Mouse (Mus musculus) MEL (cell line): ENCODE data around the gene Dpm1. TPM values are rescaled to one million over a fixed set of nuclear protein-coding genes. Genes with fewer than 3 reads are reported as not detected.

Source experiments
- DNase-seq: peaks from one replicate; pipeline ENCODE4 v3.0.0; 2011; ENCODE audit warnings: low read depth, low spot score
- H3K27ac ChIP-seq: 2 replicates; pipeline ENCODE4 v1.5.1; 2012; ENCODE audit warnings: low read depth, mild to moderate bottlenecking, control low read depth, low read length, moderate library complexity; ENCODE audit not compliant: control insufficient read depth
- H3K27me3 ChIP-seq, 2 experiments: fragments of 150-350 bp in 1 of 2; sonication (generic) in 1 of 2; 2 replicates each; pipeline ENCODE4 v1.6.1; 2012; ENCODE audit warnings: low read length in 2 of 2, mild to moderate bottlenecking in 2 of 2, improper control_type of control experiment in 1 of 2, moderate library complexity in 1 of 2; ENCODE audit not compliant: insufficient read depth in 2 of 2, control insufficient read depth in 1 of 2
- H3K36me3 ChIP-seq, 2 experiments: 2 replicates each; pipeline ENCODE4 v1.6.1; 2012 to 2014; ENCODE audit warnings: low read length in 2 of 2, improper control_type of control experiment in 1 of 2, inconsistent platforms in 1 of 2, mild to moderate bottlenecking in 1 of 2; ENCODE audit not compliant: insufficient read depth in 2 of 2, control insufficient read depth in 1 of 2
- H3K4me1 ChIP-seq, 2 experiments: fragments of 150-350 bp in 1 of 2; sonication (generic) in 1 of 2; 2 replicates each; pipeline ENCODE4 v1.6.1; 2012; ENCODE audit warnings: low read length in 2 of 2, improper control_type of control experiment in 1 of 2, mild to moderate bottlenecking in 1 of 2; ENCODE audit not compliant: insufficient read depth in 2 of 2, control insufficient read depth in 1 of 2
- H3K4me3 ChIP-seq, 2 experiments: fragments of 150-350 bp in 1 of 2; sonication (generic) in 1 of 2; 2 replicates each; pipeline ENCODE4 v1.5.1; 2012; ENCODE audit warnings: low read depth in 2 of 2, low read length in 2 of 2, mild to moderate bottlenecking in 2 of 2, moderate library complexity in 2 of 2, control low read depth in 1 of 2, improper control_type of control experiment in 1 of 2; ENCODE audit not compliant: control insufficient read depth in 1 of 2, insufficient read depth in 1 of 2
- H3K79me2 ChIP-seq: 2 replicates; pipeline ENCODE4 v1.6.1; 2012; ENCODE audit warnings: mild to moderate bottlenecking, low read length, moderate library complexity; ENCODE audit not compliant: control insufficient read depth, poor library complexity, insufficient read depth
- H3K9ac ChIP-seq: 2 replicates; pipeline ENCODE4 v1.6.1; 2012; ENCODE audit warnings: low read depth, mild to moderate bottlenecking, control low read depth, low read length, moderate library complexity; ENCODE audit not compliant: control insufficient read depth, poor library complexity, severe bottlenecking
- H3K9me3 ChIP-seq: fragments of 150-350 bp; sonication (generic); replicated peaks from 2 replicates; pipeline ENCODE4 v1.6.1; 2012; ENCODE audit warnings: mild to moderate bottlenecking, low read length, improper control_type of control experiment, moderate library complexity; ENCODE audit not compliant: insufficient read depth
- BHLHE40 ChIP-seq: IDR thresholded peaks from 2 replicates; pipeline ENCODE4 v1.6.1; 2012; ENCODE audit warnings: low read depth, mild to moderate bottlenecking, inconsistent platforms, low read length, improper control_type of control experiment, borderline replicate concordance
- CHD1 ChIP-seq: IDR thresholded peaks from 2 replicates; pipeline ENCODE4 v1.6.1; 2012; ENCODE audit warnings: low read depth, mild to moderate bottlenecking, inconsistent platforms, low read length, improper control_type of control experiment
- CTCF ChIP-seq, 3 experiments: IDR thresholded peaks in 2 of 3; conservative IDR thresholded peaks in 1 of 3; 2 replicates each; pipeline ENCODE4 v1.5.1; 2011 to 2012; ENCODE audit warnings: low read length in 3 of 3, low read depth in 2 of 3, mild to moderate bottlenecking in 2 of 3, improper control_type of control experiment in 1 of 3, inconsistent platforms in 1 of 3, mixed read lengths in 1 of 3, moderate library complexity in 1 of 3; ENCODE audit not compliant: control insufficient read depth in 1 of 3, insufficient read depth in 1 of 3, poor library complexity in 1 of 3, severe bottlenecking in 1 of 3
- ELF1 ChIP-seq: IDR thresholded peaks from 2 replicates; pipeline ENCODE4 v1.6.1; 2014; ENCODE audit warnings: low read depth, mild to moderate bottlenecking, inconsistent platforms, low read length, improper control_type of control experiment, moderate library complexity
- EP300 ChIP-seq, 2 experiments: IDR thresholded peaks; 2 replicates each; pipeline ENCODE4 v1.6.1; 2011; ENCODE audit warnings: improper control_type of control experiment in 2 of 2, low read length in 2 of 2, low read depth in 1 of 2, mild to moderate bottlenecking in 1 of 2
- ETS1 ChIP-seq: IDR thresholded peaks from 2 replicates; pipeline ENCODE4 v1.6.1; 2012; ENCODE audit warnings: low read depth, mild to moderate bottlenecking, inconsistent platforms, low read length, improper control_type of control experiment, moderate library complexity
- GABPA ChIP-seq: IDR thresholded peaks from 2 replicates; pipeline ENCODE4 v1.6.1; 2012; ENCODE audit warnings: low read depth, mild to moderate bottlenecking, inconsistent platforms, low read length, improper control_type of control experiment, moderate library complexity
- GATA1 ChIP-seq: IDR thresholded peaks from 2 replicates; pipeline ENCODE4 v1.6.1; 2011; ENCODE audit warnings: low read depth, low read length, improper control_type of control experiment
- HCFC1 ChIP-seq: IDR thresholded peaks from 2 replicates; pipeline ENCODE4 v1.6.1; 2012; ENCODE audit warnings: low read depth, mild to moderate bottlenecking, inconsistent platforms, low read length, improper control_type of control experiment, moderate library complexity
- KAT2A ChIP-seq: conservative IDR thresholded peaks from 2 replicates; pipeline ENCODE4 v1.6.1; 2012; ENCODE audit warnings: low read depth, low read length, improper control_type of control experiment, inconsistent platforms
- MAX ChIP-seq: IDR thresholded peaks from 2 replicates; pipeline ENCODE4 v1.6.1; 2011; ENCODE audit warnings: low read length, improper control_type of control experiment
- MEF2A ChIP-seq: IDR thresholded peaks from 2 replicates; pipeline ENCODE4 v1.6.1; 2014; ENCODE audit warnings: low read depth, mild to moderate bottlenecking, inconsistent platforms, low read length, improper control_type of control experiment; ENCODE audit not compliant: poor library complexity, insufficient replicate concordance, severe bottlenecking; ENCODE audit errors: extremely low read depth
- MYB ChIP-seq: IDR thresholded peaks from 2 replicates; pipeline ENCODE4 v1.6.1; 2011; ENCODE audit warnings: mild to moderate bottlenecking, low read depth, low read length, improper control_type of control experiment
- NRF1 ChIP-seq: IDR thresholded peaks from 2 replicates; pipeline ENCODE4 v1.6.1; 2014; ENCODE audit warnings: low read depth, mild to moderate bottlenecking, inconsistent platforms, low read length, improper control_type of control experiment, moderate library complexity; ENCODE audit not compliant: poor library complexity, insufficient read depth, severe bottlenecking
- POLR2A ChIP-seq, 2 experiments: IDR thresholded peaks; 2 replicates each; pipeline ENCODE4 v1.6.1; 2011 to 2012; ENCODE audit warnings: low read length in 2 of 2, mild to moderate bottlenecking in 2 of 2, control low read depth in 1 of 2, improper control_type of control experiment in 1 of 2, low read depth in 1 of 2, moderate library complexity in 1 of 2; ENCODE audit not compliant: control insufficient read depth in 1 of 2, insufficient read depth in 1 of 2, poor library complexity in 1 of 2
- SIN3A ChIP-seq: IDR thresholded peaks from 2 replicates; pipeline ENCODE4 v1.6.1; 2012; ENCODE audit warnings: low read length, improper control_type of control experiment, inconsistent platforms
- TAL1 ChIP-seq: IDR thresholded peaks from 2 replicates; pipeline ENCODE4 v1.6.1; 2012; ENCODE audit warnings: mild to moderate bottlenecking, inconsistent platforms, low read length, moderate library complexity, mixed read lengths
- TBP ChIP-seq: IDR thresholded peaks from 2 replicates; pipeline ENCODE4 v1.8.0; 2011; ENCODE audit warnings: low read depth, low read length, improper control_type of control experiment
- UBTF ChIP-seq: IDR thresholded peaks from 2 replicates; pipeline ENCODE4 v1.6.1; 2012; ENCODE audit warnings: low read depth, mild to moderate bottlenecking, inconsistent platforms, low read length, improper control_type of control experiment, moderate library complexity, borderline replicate concordance; ENCODE audit not compliant: insufficient read depth
- USF1 ChIP-seq: IDR thresholded peaks from 2 replicates; pipeline ENCODE4 v1.6.1; 2014; ENCODE audit warnings: low read depth, mild to moderate bottlenecking, inconsistent platforms, low read length, improper control_type of control experiment, moderate library complexity
- USF2 ChIP-seq, 2 experiments: IDR thresholded peaks; 2 replicates each; pipeline ENCODE4 v1.6.1; 2011 to 2012; ENCODE audit warnings: improper control_type of control experiment in 2 of 2, low read length in 2 of 2, borderline replicate concordance in 1 of 2, inconsistent platforms in 1 of 2, low read depth in 1 of 2, mild to moderate bottlenecking in 1 of 2; ENCODE audit not compliant: insufficient read depth in 1 of 2
- ZC3H11A ChIP-seq: IDR thresholded peaks from 2 replicates; pipeline ENCODE4 v1.6.1; 2012; ENCODE audit warnings: low read depth, mild to moderate bottlenecking, inconsistent platforms, low read length, improper control_type of control experiment
- ZKSCAN1 ChIP-seq: IDR thresholded peaks from 2 replicates; pipeline ENCODE4 v1.6.1; 2012; ENCODE audit warnings: low read depth, mild to moderate bottlenecking, inconsistent platforms, low read length, improper control_type of control experiment, moderate library complexity
- ZMIZ1 ChIP-seq: IDR thresholded peaks from 2 replicates; pipeline ENCODE4 v1.6.1; 2012; ENCODE audit warnings: low read depth, mild to moderate bottlenecking, inconsistent platforms, low read length, improper control_type of control experiment, moderate library complexity
- ZNF384 ChIP-seq: IDR thresholded peaks from 2 replicates; pipeline ENCODE4 v1.6.1; 2012; ENCODE audit warnings: low read depth, mild to moderate bottlenecking, inconsistent platforms, low read length, improper control_type of control experiment
- polyA plus RNA-seq, 2 experiments: library from polyadenylated mRNA; stranded (reverse) in 1 of 2; unstranded in 1 of 2; fragments of >175 nt in 1 of 2; fragments of >200 nt in 1 of 2; gene quantifications; 2 replicates each; pipeline versions ENCODE4 v1.2.1 to v1.2.4; 2012; ENCODE audit warnings: low replicate concordance in 2 of 2, low read depth in 1 of 2; ENCODE audit not compliant: insufficient read length in 2 of 2, insufficient read depth in 1 of 2, missing spikeins in 1 of 2
- total RNA-seq: library from RNA; depleted of rRNA; stranded (reverse); fragments of 300-350 nt; gene quantifications from 2 replicates; pipeline ENCODE4 v1.2.3, GENCODE M21; 2012

The Dpm1 gene
- total and polyA plus RNA-seq, 3 experiments, result 49.0 to 564 (median 63.5) TPM

GRCm38 (mm10) chr2:168205265-168205664, 25.1 kb downstream of the Dpm1 start (continued):
- TF ChIP-seq MEF2A, result 0 out of 2 replicates have a peak, but pooled peaks have one; percentile 26
- TF ChIP-seq TAL1, result no peak
- TF ChIP-seq MYB, result no peak
- TF ChIP-seq POLR2A (IDR thresholded peaks at IDR 0.05; ENCODE audit: control insufficient read depth in 1 of 2, insufficient read depth in 1 of 2, low read depth in 1 of 2, low read length in 2 of 2, poor library complexity in 1 of 2), result no peak
- TF ChIP-seq CTCF (IDR thresholded peaks at IDR 0.05 in 2 of 3, conservative IDR thresholded peaks at IDR 0.05 in 1 of 3; ENCODE audit: control insufficient read depth in 1 of 3, insufficient read depth in 1 of 3, low read depth in 2 of 3, low read length in 3 of 3, poor library complexity in 1 of 3, severe bottlenecking in 1 of 3), result peak in 2 of 3 experiments; percentile 89 to 92
- peak; percentile 68 for TF ChIP-seq ETS1
- TF ChIP-seq CHD1, result no peak; the same call in 1 of the 2 replicates
- TF ChIP-seq SIN3A, result peak; percentile 92
- no peak for TF ChIP-seq USF1
- TF ChIP-seq ELF1, result peak; percentile 67
- TF ChIP-seq ZC3H11A, result peak; percentile 42; the same call in 1 of the 2 replicates
- TF ChIP-seq UBTF, result no peak
- no peak for TF ChIP-seq ZMIZ1

GRCm38 (mm10) chr2:168204476-168204999, 25.9 kb downstream of the Dpm1 start:
- Histone ChIP-seq H3K27me3 (no peaks in the 10 kb centered on the region), H3K4me1 (peaks cover 11 to 34% of the 10 kb centered on the region in 2 experiments), H3K4me3 (peak overlapping the region; percentile 85 to 95), H3K36me3 (peaks cover 28 to 50% of the 10 kb centered on the region in 2 experiments)
- no peak for TF ChIP-seq TBP
- TF ChIP-seq GATA1, result no peak
- 0 out of 2 replicates have a peak, but pooled peaks have one; percentile 5 for TF ChIP-seq CHD1
- TF ChIP-seq, all 39 proteins: peak for 1
- H3K9ac ChIP-seq, result peak overlapping the region; percentile 11; the same call in 1 of the 2 replicates
- DNase-seq, result no peak
- H3K27ac ChIP-seq, result no peak overlapping the region
- H3K9me3 ChIP-seq, result no peaks in the 10 kb centered on the region
- peaks cover 59% of the 10 kb centered on the region for H3K79me2 ChIP-seq

- H3K79me2 ChIP-seq, result peaks cover 80% of the 10 kb centered on the region
- no peaks in the 10 kb centered on the region for H3K27me3 ChIP-seq
- no peak overlapping the region for H3K4me3 ChIP-seq
- no peak overlapping the region for H3K9ac ChIP-seq
- H3K4me1 ChIP-seq, result peaks cover 9 to 31% of the 10 kb centered on the region in 2 experiments
- peak overlapping the region; percentile 40 for H3K27ac ChIP-seq
- DNase-seq, result peak; percentile 84
- peaks cover 46 to 66% of the 10 kb centered on the region in 2 experiments for H3K36me3 ChIP-seq
- H3K9me3 ChIP-seq, result no peaks in the 10 kb centered on the region
- TF ChIP-seq ZC3H11A (no peak), ZKSCAN1 (no peak), MYB (no peak), KAT2A (no peak), BHLHE40 (no peak), HCFC1 (no peak), SIN3A (peak; percentile 51), MAX (no peak), UBTF (no peak), ETS1 (peak; percentile 51; the same call in 1 of the 2 replicates), USF1 (no peak), NRF1 (no peak), TAL1 (peak; percentile 62), USF2 (IDR thresholded peaks at IDR 0.05; ENCODE audit: borderline replicate concordance in 1 of 2, insufficient read depth in 1 of 2, low read depth in 1 of 2, low read length in 2 of 2) (no peak), GABPA (no peak), EP300 (IDR thresholded peaks at IDR 0.05; ENCODE audit: low read depth in 1 of 2, low read length in 2 of 2) (peak; percentile 12 to 70; a peak in 2 of 4 replicates), TBP (0 out of 2 replicates have a peak, but pooled peaks have one; percentile 28), ZNF384 (peak; percentile 78)
These were observed 30.2 kb downstream of the Dpm1 start for GRCm38 (mm10) chr2:168200014-168200691.
